Mouse (Mus musculus): ENCODE measurements around the gene Tnrc6c.

- TF ChIP-seq CTCF (IDR thresholded peaks at IDR 0.05; ENCODE audit: control insufficient read depth, insufficient read depth, low read length) = no peak
- no peak for TF ChIP-seq POLR2A (IDR thresholded peaks at IDR 0.05; ENCODE audit: borderline replicate concordance, control insufficient read depth, low read depth, low read length)
Observed at GRCm38 (mm10) chr11:117728245-117728644, 74.2 kb downstream of the Tnrc6c start.
